Mouse (Mus musculus) embryonic facial prominence, embryonic 15.5 days (tissue): ENCODE results near the gene Cdh10. TPM values are rescaled to one million over a fixed set of nuclear protein-coding genes. Genes with fewer than 3 reads are reported as not detected.

ENCODE experiments used
- ATAC-seq: fragments of 200-750 bp; cut with Nextera tagmentation; 2 replicates; pipeline ENCODE4 v1.8.0; 2017; ENCODE audit warnings: low read depth, moderate TSS enrichment; ENCODE audit not compliant: insufficient number of reproducible peaks, low FRiP score, low TSS enrichment
- H3K27ac ChIP-seq: fragments of 300-500 bp; sonication (generic); replicated peaks from 2 replicates; pipeline ENCODE4 v1.5.1; 2015; ENCODE audit warnings: mild to moderate bottlenecking, inconsistent platforms
- H3K27me3 ChIP-seq: fragments of 300-500 bp; sonication (generic); 2 replicates; pipeline ENCODE4 v1.6.1; 2015; ENCODE audit warnings: inconsistent platforms
- H3K36me3 ChIP-seq: fragments of 300-500 bp; sonication (generic); 2 replicates; pipeline ENCODE4 v1.6.1; 2015; ENCODE audit warnings: mild to moderate bottlenecking, inconsistent platforms
- H3K4me1 ChIP-seq: fragments of 300-500 bp; sonication (generic); 2 replicates; pipeline ENCODE4 v1.6.1; 2015; ENCODE audit warnings: inconsistent platforms
- H3K4me2 ChIP-seq: fragments of 300-500 bp; sonication (generic); replicated peaks from 2 replicates; pipeline ENCODE4 v1.6.1; 2015; ENCODE audit warnings: mild to moderate bottlenecking, inconsistent platforms
- H3K4me3 ChIP-seq: fragments of 300-500 bp; sonication (generic); replicated peaks from 2 replicates; pipeline ENCODE4 v1.5.1; 2015; ENCODE audit warnings: mild to moderate bottlenecking, inconsistent platforms
- H3K9ac ChIP-seq: fragments of 300-500 bp; sonication (generic); 2 replicates; pipeline ENCODE4 v1.6.1; 2015; ENCODE audit warnings: inconsistent platforms
- H3K9me3 ChIP-seq: fragments of 300-500 bp; sonication (generic); replicated peaks from 2 replicates; pipeline ENCODE4 v1.6.1; 2016; ENCODE audit warnings: inconsistent platforms
- WGBS: fragments of 180-500 bp; shearing (Covaris S2); methylation state at CpG from one replicate; pipeline ENCODE4 v1.1.7; 2015; 5-methylcytosine and 5-hydroxymethylcytosine counted together
- polyA plus RNA-seq: library from polyadenylated mRNA; unstranded; fragments of >200 nt; fragmentation: Nextera tagmentation; extraction: Ambion mirVana; gene quantifications from 2 replicates; pipeline ENCODE4 v1.2.1, GENCODE M21; 2015

The Cdh10 gene
- polyA plus RNA-seq, 1 experiment from 2014 or later = 4.4 TPM

- WGBS = 80% methylated on average over 3 of the region's 3 CpGs
- Histone ChIP-seq H3K36me3 (no peaks in the 10 kb centered on the region), H3K27me3 (no peaks in the 10 kb centered on the region), H3K4me2 (no peak overlapping the region), H3K27ac (no peak overlapping the region), H3K9ac (no peak overlapping the region), H3K9me3 (no peaks in the 10 kb centered on the region), H3K4me3 (no peak overlapping the region), H3K4me1 (no peaks in the 10 kb centered on the region)
- no peak for ATAC-seq
These were observed 166.1 kb downstream of the Cdh10 start for GRCm38 (mm10) chr15:18984891-18985290.

- no peaks in the 10 kb centered on the region for H3K36me3 ChIP-seq
- no peaks in the 10 kb centered on the region for H3K4me1 ChIP-seq
- no peak for ATAC-seq
- no peaks in the 10 kb centered on the region for H3K27me3 ChIP-seq
- H3K9me3 ChIP-seq = no peaks in the 10 kb centered on the region
- H3K4me3 ChIP-seq = no peak overlapping the region
- no peak overlapping the region for H3K27ac ChIP-seq
- no peak overlapping the region for H3K9ac ChIP-seq
- H3K4me2 ChIP-seq = no peak overlapping the region
- WGBS = 66% methylated on average over 1 of the region's 1 CpGs
These were observed 168.9 kb downstream of the Cdh10 start for GRCm38 (mm10) chr15:18987671-18988070.

- H3K9ac ChIP-seq = no peak overlapping the region
- H3K27ac ChIP-seq = no peak overlapping the region
- H3K4me1 ChIP-seq = no peaks in the 10 kb centered on the region
- H3K4me2 ChIP-seq = no peak overlapping the region
- no peak overlapping the region for H3K4me3 ChIP-seq
- no peaks in the 10 kb centered on the region for H3K27me3 ChIP-seq
- no peak for ATAC-seq
- no peaks in the 10 kb centered on the region for H3K36me3 ChIP-seq
- no peaks in the 10 kb centered on the region for H3K9me3 ChIP-seq
These were observed 174.8 kb downstream of the Cdh10 start for GRCm38 (mm10) chr15:18993512-18993911.

- H3K4me2 ChIP-seq = no peak overlapping the region
- H3K36me3 ChIP-seq = no peaks in the 10 kb centered on the region
- no peaks in the 10 kb centered on the region for H3K9me3 ChIP-seq
- H3K4me1 ChIP-seq = no peaks in the 10 kb centered on the region
- H3K4me3 ChIP-seq = no peak overlapping the region
- WGBS = 62% methylated on average over 4 of the region's 4 CpGs
- H3K27ac ChIP-seq = no peak overlapping the region
- no peak for ATAC-seq
- H3K9ac ChIP-seq = no peak overlapping the region
- H3K27me3 ChIP-seq = no peaks in the 10 kb centered on the region
These were observed 175.5 kb downstream of the Cdh10 start for GRCm38 (mm10) chr15:18994294-18994693.

GRCm38 (mm10) chr15:19010829-19011228 lies 192.1 kb downstream of the Cdh10 start:
- Histone ChIP-seq H3K27ac (no peak overlapping the region), H3K9ac (no peak overlapping the region), H3K36me3 (no peaks in the 10 kb centered on the region), H3K27me3 (no peaks in the 10 kb centered on the region), H3K4me3 (no peak overlapping the region), H3K4me2 (no peak overlapping the region), H3K4me1 (no peaks in the 10 kb centered on the region), H3K9me3 (no peaks in the 10 kb centered on the region)
- 79% methylated on average over 10 of the region's 10 CpGs for WGBS
- no peak for ATAC-seq

- H3K27me3 ChIP-seq = no peaks in the 10 kb centered on the region
- 62% methylated on average over 3 of the region's 3 CpGs for WGBS
- no peaks in the 10 kb centered on the region for H3K36me3 ChIP-seq
- H3K9ac ChIP-seq = no peak overlapping the region
- no peaks in the 10 kb centered on the region for H3K9me3 ChIP-seq
- H3K4me2 ChIP-seq = no peak overlapping the region
- no peak overlapping the region for H3K27ac ChIP-seq
- no peak overlapping the region for H3K4me3 ChIP-seq
- H3K4me1 ChIP-seq = no peaks in the 10 kb centered on the region
- ATAC-seq = no peak
These were observed 214.2 kb downstream of the Cdh10 start for GRCm38 (mm10) chr15:19032983-19033382.

GRCm38 (mm10) chr15:19040077-19040476 lies 221.3 kb downstream of the Cdh10 start:
- Histone ChIP-seq H3K4me3 (no peak overlapping the region), H3K9me3 (no peaks in the 10 kb centered on the region), H3K9ac (no peak overlapping the region), H3K27me3 (no peaks in the 10 kb centered on the region), H3K4me1 (no peaks in the 10 kb centered on the region), H3K36me3 (no peaks in the 10 kb centered on the region), H3K27ac (no peak overlapping the region), H3K4me2 (no peak overlapping the region)
- WGBS = 83% methylated on average over 1 of the region's 1 CpGs
- ATAC-seq = no peak
